Mouse (Mus musculus): ENCODE data around the gene Smap2. TPM values are rescaled to one million over a fixed set of nuclear protein-coding genes. Genes with fewer than 3 reads are reported as not detected.

Smap2 gene
- polyA plus RNA-seq, 1 experiment, result not detected

GRCm38 (mm10) chr4:121040897-121041671, 24.0 kb upstream of the Smap2 start:
- Histone ChIP-seq H3K4me1 (ENCODE audit: control insufficient read depth, insufficient read depth, low read length) (peaks cover 16% of the 10 kb centered on the region), H3K27ac (ENCODE audit: insufficient read depth, low read depth, low read length) (no peak overlapping the region), H3K4me3 (ENCODE audit: insufficient read depth, low read depth, low read length) (no peak overlapping the region)
- WGBS, result 16% methylated on average over 18 of the region's 18 CpGs
- TF ChIP-seq POLR2A (IDR thresholded peaks at IDR 0.05; ENCODE audit: insufficient read depth, low read depth, low read length) (no peak), CTCF (IDR thresholded peaks at IDR 0.05; ENCODE audit: insufficient read depth, low read depth, low read length) (peak; percentile 81; the same call in 1 of the 2 replicates)

- Histone ChIP-seq H3K27ac (ENCODE audit: insufficient read depth, low read depth, low read length) (no peak overlapping the region), H3K4me3 (ENCODE audit: insufficient read depth, low read depth, low read length) (no peak overlapping the region), H3K4me1 (ENCODE audit: control insufficient read depth, insufficient read depth, low read length) (peaks cover 16% of the 10 kb centered on the region)
- no peak for TF ChIP-seq CTCF (IDR thresholded peaks at IDR 0.05; ENCODE audit: insufficient read depth, low read depth, low read length)
- no peak for TF ChIP-seq POLR2A (IDR thresholded peaks at IDR 0.05; ENCODE audit: insufficient read depth, low read depth, low read length)
- 67% methylated on average over 14 of the region's 14 CpGs for WGBS
Observed at GRCm38 (mm10) chr4:121040323-121040722, 23.3 kb upstream of the Smap2 start.

- 16% methylated on average over 46 of the region's 46 CpGs for WGBS
- peak within 1 kb of the TSS; percentile 21 for H3K4me3 ChIP-seq (ENCODE audit: insufficient read depth, low read depth, low read length)
- TF ChIP-seq CTCF (IDR thresholded peaks at IDR 0.05; ENCODE audit: insufficient read depth, low read depth, low read length) (no peak), POLR2A (IDR thresholded peaks at IDR 0.05; ENCODE audit: insufficient read depth, low read depth, low read length) (no peak)
- peaks cover 16% of the 10 kb centered on the region for H3K4me1 ChIP-seq (ENCODE audit: control insufficient read depth, insufficient read depth, low read length)
- no peak within 1 kb of the TSS for H3K27ac ChIP-seq (ENCODE audit: insufficient read depth, low read depth, low read length)
Observed at GRCm38 (mm10) chr4:121039331-121040115, 22.5 kb upstream of the Smap2 start, which contains the start of gene Col9a2. Gene Col9a2, plus strand, starts transcription at chr4:121039385.

GRCm38 (mm10) chr4:121033006-121033405, 16.0 kb upstream of the Smap2 start:
- Histone ChIP-seq H3K27ac (ENCODE audit: insufficient read depth, low read depth, low read length) (no peak overlapping the region), H3K4me1 (ENCODE audit: control insufficient read depth, insufficient read depth, low read length) (no peaks in the 10 kb centered on the region), H3K4me3 (ENCODE audit: insufficient read depth, low read depth, low read length) (no peak overlapping the region)
- WGBS, result 77% methylated on average over 2 of the region's 2 CpGs
- TF ChIP-seq CTCF (IDR thresholded peaks at IDR 0.05; ENCODE audit: insufficient read depth, low read depth, low read length) (no peak), POLR2A (IDR thresholded peaks at IDR 0.05; ENCODE audit: insufficient read depth, low read depth, low read length) (no peak)

- Histone ChIP-seq H3K27ac (ENCODE audit: insufficient read depth, low read depth, low read length) (no peak overlapping the region), H3K4me3 (ENCODE audit: insufficient read depth, low read depth, low read length) (no peak overlapping the region), H3K4me1 (ENCODE audit: control insufficient read depth, insufficient read depth, low read length) (no peaks in the 10 kb centered on the region)
- WGBS, result 73% methylated on average over 4 of the region's 4 CpGs
- TF ChIP-seq POLR2A (IDR thresholded peaks at IDR 0.05; ENCODE audit: insufficient read depth, low read depth, low read length) (no peak), CTCF (IDR thresholded peaks at IDR 0.05; ENCODE audit: insufficient read depth, low read depth, low read length) (no peak)
Observed at GRCm38 (mm10) chr4:121031440-121031839, 14.4 kb upstream of the Smap2 start.

GRCm38 (mm10) chr4:121029632-121030031, 12.6 kb upstream of the Smap2 start:
- H3K4me1 ChIP-seq (ENCODE audit: control insufficient read depth, insufficient read depth, low read length), result no peaks in the 10 kb centered on the region
- H3K27ac ChIP-seq (ENCODE audit: insufficient read depth, low read depth, low read length), result no peak overlapping the region
- TF ChIP-seq POLR2A (IDR thresholded peaks at IDR 0.05; ENCODE audit: insufficient read depth, low read depth, low read length) (no peak), CTCF (IDR thresholded peaks at IDR 0.05; ENCODE audit: insufficient read depth, low read depth, low read length) (no peak)
- WGBS, result 79% methylated on average over 3 of the region's 3 CpGs
- no peak overlapping the region for H3K4me3 ChIP-seq (ENCODE audit: insufficient read depth, low read depth, low read length)

GRCm38 (mm10) chr4:121028659-121029392, 11.8 kb upstream of the Smap2 start:
- WGBS, result 29% methylated on average over 14 of the region's 14 CpGs
- Histone ChIP-seq H3K27ac (ENCODE audit: insufficient read depth, low read depth, low read length) (no peak overlapping the region), H3K4me3 (ENCODE audit: insufficient read depth, low read depth, low read length) (no peak overlapping the region), H3K4me1 (ENCODE audit: control insufficient read depth, insufficient read depth, low read length) (no peaks in the 10 kb centered on the region)
- TF ChIP-seq CTCF (IDR thresholded peaks at IDR 0.05; ENCODE audit: insufficient read depth, low read depth, low read length) (peak; percentile 54), POLR2A (IDR thresholded peaks at IDR 0.05; ENCODE audit: insufficient read depth, low read depth, low read length) (no peak)

GRCm38 (mm10) chr4:121028146-121028545, 11.1 kb upstream of the Smap2 start:
- Histone ChIP-seq H3K27ac (ENCODE audit: insufficient read depth, low read depth, low read length) (no peak overlapping the region), H3K4me1 (ENCODE audit: control insufficient read depth, insufficient read depth, low read length) (no peaks in the 10 kb centered on the region), H3K4me3 (ENCODE audit: insufficient read depth, low read depth, low read length) (no peak overlapping the region)
- 97% methylated on average over 1 of the region's 1 CpGs for WGBS
- TF ChIP-seq CTCF (IDR thresholded peaks at IDR 0.05; ENCODE audit: insufficient read depth, low read depth, low read length) (no peak), POLR2A (IDR thresholded peaks at IDR 0.05; ENCODE audit: insufficient read depth, low read depth, low read length) (no peak)
